Mouse (Mus musculus) olfactory bulb, adult 2 months (tissue): ENCODE data around the gene Vwa3a. TPM values are rescaled to one million over a fixed set of nuclear protein-coding genes. Genes with fewer than 3 reads are reported as not detected.

Experiments used
- H3K27ac ChIP-seq: fragments of 200-500 bp; 2 replicates; pipeline ENCODE4 v1.5.1; 2012; ENCODE audit warnings: low read depth, low read length; ENCODE audit not compliant: insufficient read depth
- H3K4me1 ChIP-seq: fragments of 200-500 bp; 2 replicates; pipeline ENCODE4 v1.6.1; 2012; ENCODE audit warnings: low read length; ENCODE audit not compliant: control insufficient read depth, insufficient read depth
- H3K4me3 ChIP-seq: fragments of 200-500 bp; 2 replicates; pipeline ENCODE4 v1.5.1; 2012; ENCODE audit warnings: mild to moderate bottlenecking, low read depth, low read length, moderate library complexity; ENCODE audit not compliant: insufficient read depth
- CTCF ChIP-seq: fragments of 200-500 bp; IDR thresholded peaks from 2 replicates; pipeline ENCODE4 v1.5.1; 2012; ENCODE audit warnings: low read depth, mild to moderate bottlenecking, low read length, moderate library complexity; ENCODE audit not compliant: insufficient read depth
- POLR2A ChIP-seq: fragments of 200-500 bp; IDR thresholded peaks from 2 replicates; pipeline ENCODE4 v1.6.1; 2012; ENCODE audit warnings: mild to moderate bottlenecking, low read depth, low read length, moderate library complexity; ENCODE audit not compliant: insufficient read depth
- WGBS: fragments of 180-500 bp; shearing (Covaris S2); methylation state at CpG from one replicate; pipeline ENCODE4 v1.1.7; 2018; 5-methylcytosine and 5-hydroxymethylcytosine counted together
- polyA plus RNA-seq: library from polyadenylated mRNA; stranded (reverse); fragments of >200 nt; gene quantifications from 2 replicates; pipeline ENCODE4 v1.2.4, GENCODE M21; 2012; ENCODE audit warnings: low replicate concordance; ENCODE audit not compliant: missing spikeins, insufficient read depth, insufficient read length

Gene Vwa3a
- polyA plus RNA-seq, 1 experiment: not detected

DNA sequence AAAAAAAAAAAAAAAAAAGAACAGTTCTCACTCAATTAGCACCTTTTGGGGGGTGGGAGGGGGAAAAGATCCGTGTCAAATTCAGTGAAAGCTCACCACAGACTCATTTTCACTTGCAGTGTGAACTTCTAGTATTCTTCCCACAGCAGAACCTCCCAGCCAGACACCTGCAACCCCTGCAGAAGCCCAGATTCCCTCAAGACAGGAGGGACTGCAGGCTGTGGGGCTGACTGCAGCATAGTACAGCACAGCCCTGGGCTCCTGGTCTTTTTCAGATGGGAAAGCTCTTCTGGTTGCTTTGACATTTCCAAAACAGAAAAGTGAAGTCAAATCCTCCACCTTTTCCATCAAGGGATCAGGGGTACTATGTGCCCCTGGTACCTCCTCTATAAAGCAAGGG lies 28.3 kb downstream of the Vwa3a start:
- TF ChIP-seq POLR2A: no peak
- TF ChIP-seq CTCF: no peak
- WGBS: 22% methylated on average over 1 of the region's 1 CpGs
- Histone ChIP-seq H3K27ac (no peak overlapping the region), H3K4me1 (no peaks in the 10 kb centered on the region), H3K4me3 (no peak overlapping the region)

DNA sequence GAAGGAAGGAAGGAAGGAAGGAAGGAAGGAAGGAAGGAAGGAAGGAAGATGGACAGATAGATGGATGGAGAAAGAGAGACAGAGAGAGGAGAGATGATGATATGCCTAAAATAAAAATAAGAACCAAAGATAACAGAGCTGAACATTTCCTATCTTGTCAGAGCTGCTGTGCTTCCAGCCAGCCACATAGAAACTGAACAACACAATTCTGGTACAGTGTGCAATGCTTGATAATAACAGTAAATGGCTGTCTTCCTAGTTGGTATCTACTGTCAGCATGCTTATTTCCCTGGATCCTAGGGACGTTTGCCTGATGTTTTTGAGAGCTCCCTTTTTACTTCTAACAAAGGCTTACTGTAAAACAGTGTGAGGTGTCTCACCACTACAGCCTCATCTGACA lies 32.3 kb downstream of the Vwa3a start:
- H3K4me1 ChIP-seq: no peaks in the 10 kb centered on the region
- WGBS: 29% methylated on average over 1 of the region's 1 CpGs
- TF ChIP-seq CTCF (no peak), POLR2A (no peak)

DNA sequence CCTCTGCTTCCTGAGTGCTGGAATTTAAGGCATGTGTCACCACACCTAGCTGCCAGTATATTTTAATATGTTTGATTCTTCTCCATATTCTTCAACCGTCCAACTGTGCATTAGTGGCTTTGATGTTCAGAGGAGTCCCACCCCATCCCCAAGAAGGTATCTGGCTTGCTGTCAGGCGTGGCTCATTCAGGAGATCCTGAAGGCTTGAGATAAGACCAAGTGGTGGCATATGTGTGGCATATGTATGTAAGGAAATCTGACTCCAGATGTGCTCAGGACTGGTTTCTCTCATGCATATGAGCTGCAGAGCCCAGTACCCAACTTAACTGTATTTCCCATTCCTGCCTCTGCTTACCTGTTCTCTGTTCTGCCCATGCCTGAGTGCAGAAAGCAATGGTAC lies 38.9 kb downstream of the Vwa3a start:
- Histone ChIP-seq H3K4me1 (no peaks in the 10 kb centered on the region), H3K4me3 (no peak overlapping the region), H3K27ac (no peak overlapping the region)
- TF ChIP-seq POLR2A (no peak), CTCF (no peak)
- WGBS: 69% methylated on average over 2 of the region's 2 CpGs

More for the DNA sequence above, 32.3 kb downstream of the Vwa3a start:
- Histone ChIP-seq H3K4me3 (no peak overlapping the region), H3K27ac (no peak overlapping the region)

DNA sequence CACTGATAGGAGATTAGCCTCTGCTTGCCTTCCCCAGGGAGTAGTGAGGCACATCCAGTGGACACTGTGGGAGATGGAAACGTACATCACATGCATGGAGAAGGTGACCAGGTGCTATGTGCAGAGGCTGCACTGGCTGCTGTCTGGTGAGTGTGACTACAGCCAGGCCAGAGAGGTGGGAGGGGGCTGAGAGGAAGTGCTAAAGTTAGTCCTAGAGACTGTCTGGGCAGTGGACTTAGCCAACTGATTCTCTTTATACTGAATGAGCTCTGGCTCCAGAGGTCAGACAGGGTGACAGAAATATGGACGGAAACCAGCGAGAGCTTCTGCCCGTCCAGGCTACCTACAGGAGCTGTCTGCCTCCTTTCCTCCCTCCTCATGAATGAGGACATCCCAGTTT lies 56.4 kb downstream of the Vwa3a start:
- TF ChIP-seq CTCF (no peak), POLR2A (no peak)
- no peaks in the 10 kb centered on the region for H3K4me1 ChIP-seq
- no peak overlapping the region for H3K27ac ChIP-seq
- H3K4me3 ChIP-seq: no peak overlapping the region
- WGBS: 88% methylated on average over 4 of the region's 4 CpGs

DNA sequence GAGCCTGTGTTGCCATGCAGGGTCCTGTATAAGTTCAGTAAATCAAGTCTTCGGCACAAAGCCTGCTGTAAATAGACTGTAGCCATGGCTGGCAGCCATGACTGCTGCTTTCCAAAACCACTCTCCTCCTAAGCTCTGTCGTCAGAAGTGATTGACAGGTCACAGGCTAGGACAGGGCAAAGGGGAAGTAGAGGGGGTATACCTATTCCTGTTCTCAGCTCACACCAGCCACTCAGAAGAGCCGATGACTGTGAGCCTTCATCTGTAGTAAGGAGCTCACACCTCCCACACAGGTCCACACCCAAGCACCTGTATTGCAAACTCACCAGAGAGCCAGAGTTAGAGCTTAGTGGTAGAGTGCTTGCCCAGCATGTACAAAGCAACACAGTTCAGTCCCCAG lies 57.3 kb downstream of the Vwa3a start:
- Histone ChIP-seq H3K4me3 (no peak overlapping the region), H3K27ac (no peak overlapping the region), H3K4me1 (no peaks in the 10 kb centered on the region)
- TF ChIP-seq POLR2A: no peak
- no peak for TF ChIP-seq CTCF
- WGBS: 54% methylated on average over 3 of the region's 3 CpGs

DNA sequence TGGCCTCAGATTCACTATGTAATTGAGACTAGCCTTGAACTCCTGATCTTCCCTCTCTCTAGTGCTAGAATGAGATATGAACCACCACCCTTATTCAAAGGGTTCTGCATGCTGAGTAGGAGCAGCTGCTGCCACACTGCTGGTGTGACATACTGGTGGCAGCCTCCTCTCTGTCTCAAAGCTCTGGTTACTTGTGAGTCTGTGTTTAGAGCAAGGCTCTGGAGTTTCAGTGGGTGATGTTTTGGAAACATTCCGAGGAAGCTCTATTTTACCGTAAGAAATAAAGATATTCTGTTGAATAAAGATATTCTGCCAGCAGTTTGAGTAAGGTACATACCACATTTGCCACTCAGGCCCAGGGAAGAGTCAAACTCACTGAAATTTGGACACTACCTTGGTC lies 64.2 kb downstream of the Vwa3a start:
- TF ChIP-seq POLR2A (no peak), CTCF (no peak)
- 81% methylated on average over 2 of the region's 2 CpGs for WGBS
- H3K27ac ChIP-seq: no peak overlapping the region
- no peak overlapping the region for H3K4me3 ChIP-seq
- H3K4me1 ChIP-seq: no peaks in the 10 kb centered on the region

DNA sequence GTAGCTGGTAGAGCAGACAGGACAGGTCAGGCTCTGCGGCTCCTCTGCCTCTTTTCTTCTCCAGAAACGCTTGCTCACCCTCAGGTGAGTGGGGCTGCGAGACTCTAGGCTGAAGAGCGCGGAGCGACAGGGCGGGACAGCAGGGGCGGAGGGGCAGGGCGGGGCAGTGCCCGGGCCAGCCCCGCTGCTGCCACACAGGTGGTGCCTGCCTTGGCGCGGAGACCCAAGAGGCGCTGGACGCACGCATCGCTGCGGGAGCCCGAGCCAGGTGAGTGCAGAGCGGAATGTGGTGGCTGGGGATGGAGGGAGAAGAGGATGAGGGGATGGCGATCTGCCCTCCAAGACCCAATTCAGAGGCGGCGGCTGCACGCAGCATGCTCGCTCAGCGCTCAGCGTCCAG lies 70.6 kb downstream of the Vwa3a start:
- 9% methylated on average over 27 of the region's 27 CpGs for WGBS
- H3K4me3 ChIP-seq: no peak overlapping the region
- peaks cover 4% of the 10 kb centered on the region; the same call in 1 of the 2 replicates for H3K4me1 ChIP-seq

DNA sequence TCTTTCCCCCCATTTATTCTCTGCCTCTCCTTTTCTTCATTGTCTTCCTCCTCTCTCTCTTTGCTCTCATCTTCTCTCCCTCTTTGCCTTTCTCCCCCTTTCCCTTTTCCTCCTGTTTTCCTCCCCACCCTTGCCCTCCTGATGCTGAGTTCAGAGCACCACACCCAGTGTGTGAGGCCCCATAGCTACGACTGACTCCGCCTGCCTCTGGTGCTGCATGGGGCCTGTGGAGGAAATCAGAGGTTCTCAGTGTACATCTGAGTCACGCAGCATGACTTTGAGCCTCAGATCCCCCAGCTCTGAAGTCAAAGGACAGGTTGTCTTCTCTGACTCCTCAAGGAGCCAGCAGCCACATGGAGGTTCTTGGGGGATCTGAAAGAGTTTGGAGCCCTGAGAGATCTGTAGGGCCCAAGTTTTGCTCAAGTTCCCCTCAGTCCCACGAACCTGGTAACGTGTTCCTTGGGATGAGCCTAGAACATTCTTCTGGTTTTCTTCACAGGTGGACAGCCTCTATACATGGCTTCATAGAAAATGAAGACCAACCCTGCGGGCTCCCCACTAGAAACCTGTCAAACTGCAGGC lies 72.8 kb downstream of the Vwa3a start, which contains the start of gene Gm5737:
Gene Gm5737 (plus strand): TSS at position 532 of the 582 bp plus-strand sequence.
- no peak within 1 kb of the TSS for H3K27ac ChIP-seq
- WGBS: 92% methylated on average over 6 of the region's 6 CpGs
- H3K4me1 ChIP-seq: peaks cover 4% of the 10 kb centered on the region; the same call in 1 of the 2 replicates
- TF ChIP-seq CTCF: no peak
- TF ChIP-seq POLR2A: no peak
- H3K4me3 ChIP-seq: no peak within 1 kb of the TSS

More for the DNA sequence above, 70.6 kb downstream of the Vwa3a start:
- TF ChIP-seq POLR2A (no peak), CTCF (no peak)
- H3K27ac ChIP-seq: no peak overlapping the region

DNA sequence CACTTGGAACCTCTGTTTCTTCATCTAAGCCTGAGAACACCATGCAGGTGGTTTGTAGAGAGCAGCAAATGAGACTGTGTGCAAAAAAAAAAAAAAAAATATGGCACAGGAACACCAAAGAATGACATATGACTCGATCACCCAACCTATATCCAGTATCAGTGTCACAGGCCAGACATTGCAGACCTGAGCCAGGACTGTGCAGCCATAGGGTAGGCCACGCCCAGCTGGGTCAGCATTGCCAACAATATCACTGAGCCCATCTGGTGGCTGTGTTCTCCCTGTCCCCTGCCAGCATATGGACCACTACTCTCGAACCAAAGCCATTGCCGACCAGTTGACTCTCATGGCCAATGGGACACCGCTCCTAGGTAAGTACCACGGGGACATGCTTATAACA lies 78.4 kb downstream of the Vwa3a start:
- Histone ChIP-seq H3K27ac (no peak overlapping the region), H3K4me3 (no peak overlapping the region), H3K4me1 (no peaks in the 10 kb centered on the region)
- WGBS: 94% methylated on average over 6 of the region's 6 CpGs
- TF ChIP-seq POLR2A (no peak), CTCF (no peak)

DNA sequence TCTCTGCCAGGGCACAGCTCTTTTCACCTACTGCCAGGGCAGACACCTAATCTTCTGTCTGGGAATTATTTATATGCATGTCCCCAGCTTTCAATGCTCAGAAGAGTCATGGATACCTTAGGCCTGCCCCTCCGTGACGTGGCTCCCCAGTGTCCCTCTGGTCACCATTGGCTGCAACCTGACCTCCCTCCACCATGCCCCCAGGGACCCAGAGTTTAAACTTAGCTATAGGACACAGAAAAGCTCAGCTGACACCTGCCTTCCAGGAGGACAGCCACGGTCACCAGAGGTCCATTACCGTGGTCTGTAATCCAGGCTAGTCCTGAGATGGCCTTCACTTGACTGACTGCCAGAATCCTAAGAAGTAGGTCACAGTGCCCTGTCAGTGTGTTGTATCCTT lies 80.3 kb downstream of the Vwa3a start:
- Histone ChIP-seq H3K27ac (no peak overlapping the region), H3K4me3 (no peak overlapping the region), H3K4me1 (no peaks in the 10 kb centered on the region)
- TF ChIP-seq POLR2A: no peak
- no peak for TF ChIP-seq CTCF
- 85% methylated on average over 4 of the region's 4 CpGs for WGBS
